Mouse (Mus musculus): ENCODE results near the gene Crip3.

Crip3 gene

DNA sequence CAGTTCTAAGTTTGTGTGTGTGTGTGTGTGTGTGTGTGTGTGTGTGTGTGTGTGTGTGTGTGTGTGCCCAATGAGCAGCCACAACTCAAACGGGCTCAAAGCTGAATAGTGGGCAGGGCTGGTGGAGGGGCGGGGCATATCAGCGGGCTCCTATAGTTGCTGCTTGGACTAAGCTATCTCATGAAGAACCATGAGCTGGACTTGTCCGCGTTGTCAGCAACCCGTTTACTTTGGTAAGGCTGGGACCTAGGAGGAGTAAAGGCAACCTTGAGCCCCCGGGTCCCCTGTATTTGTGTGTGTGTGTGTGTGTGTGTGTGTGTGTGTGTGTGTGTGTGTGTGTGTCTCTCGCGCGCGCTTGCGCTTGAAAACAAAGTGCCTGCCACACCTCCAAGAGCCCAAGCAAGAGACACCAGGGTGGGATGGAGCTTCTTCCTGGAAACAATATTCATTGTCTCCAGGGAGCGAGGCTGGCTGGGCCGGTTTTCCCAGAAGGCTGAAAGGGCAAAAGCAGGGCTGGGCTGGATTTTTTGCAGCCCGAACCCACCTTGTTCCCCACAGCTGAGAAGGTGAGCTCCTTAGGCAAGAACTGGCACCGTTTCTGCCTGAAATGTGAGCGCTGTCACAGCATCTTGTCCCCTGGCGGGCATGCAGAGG, at the start of gene Crip3:
Gene Crip3, plus strand, starts transcription at position 166 of the 654 bp plus-strand sequence.
- DNase-seq (ENCODE audit: low read depth, low spot score) = peak; percentile 55

- DNase-seq (ENCODE audit: low read depth, low spot score) = peak; percentile 97
Observed at GRCm38 (mm10) chr17:46383294-46384060, 45.2 kb upstream of the Crip3 start, which contains the start of gene Zfp318. TSS of gene Zfp318 (plus strand) at chr17:46383731.

- DNase-seq (ENCODE audit: low read depth, low spot score) = peak; percentile 9
Observed at GRCm38 (mm10) chr17:46384061-46384801, 44.5 kb upstream of the Crip3 start.

DNA sequence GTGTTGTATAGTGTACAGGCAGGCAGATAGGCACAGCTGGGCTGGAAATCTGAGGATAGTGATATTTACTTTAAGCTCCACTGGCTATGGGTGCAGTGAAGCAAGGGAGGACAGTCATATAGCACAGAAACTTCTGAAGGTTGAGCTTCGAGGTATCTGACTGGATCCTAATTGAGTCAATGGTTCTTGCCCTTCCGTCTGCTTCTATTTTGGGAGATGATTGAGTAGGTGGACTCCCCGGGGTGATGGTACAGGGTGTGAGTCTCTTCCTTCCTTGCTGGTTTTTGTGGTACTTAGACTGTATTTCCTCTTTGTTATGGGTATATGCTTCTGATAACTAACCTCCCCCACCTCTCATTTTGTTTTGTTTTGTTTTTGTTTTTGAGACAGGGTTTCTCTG, 40.5 kb upstream of the Crip3 start:
- DNase-seq (ENCODE audit: low read depth, low spot score) = no peak

- peak; percentile 42 for DNase-seq (ENCODE audit: low read depth, low spot score)
Observed at GRCm38 (mm10) chr17:46393012-46393411, 35.7 kb upstream of the Crip3 start.

DNA sequence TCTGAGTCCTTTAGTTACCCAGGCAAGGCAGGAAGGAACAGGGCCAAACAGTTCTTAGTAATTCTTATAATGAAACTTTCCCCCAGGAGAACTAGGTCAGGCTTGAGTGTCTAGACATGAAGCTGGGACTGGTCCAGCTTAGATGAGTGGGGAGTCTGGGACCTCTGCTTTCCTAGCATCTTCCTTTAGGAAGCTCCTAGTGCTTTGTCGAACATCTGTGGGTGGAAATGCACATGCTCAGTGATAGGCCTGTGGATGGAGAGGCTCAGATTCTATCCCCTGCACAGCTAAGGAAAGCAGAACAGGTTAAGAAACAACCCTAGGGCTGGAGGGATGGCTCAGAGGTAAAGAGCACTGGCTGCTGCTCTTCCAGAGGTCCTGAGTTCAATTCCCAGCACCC, 34.1 kb upstream of the Crip3 start:
- no peak for DNase-seq (ENCODE audit: low read depth, low spot score)

DNA sequence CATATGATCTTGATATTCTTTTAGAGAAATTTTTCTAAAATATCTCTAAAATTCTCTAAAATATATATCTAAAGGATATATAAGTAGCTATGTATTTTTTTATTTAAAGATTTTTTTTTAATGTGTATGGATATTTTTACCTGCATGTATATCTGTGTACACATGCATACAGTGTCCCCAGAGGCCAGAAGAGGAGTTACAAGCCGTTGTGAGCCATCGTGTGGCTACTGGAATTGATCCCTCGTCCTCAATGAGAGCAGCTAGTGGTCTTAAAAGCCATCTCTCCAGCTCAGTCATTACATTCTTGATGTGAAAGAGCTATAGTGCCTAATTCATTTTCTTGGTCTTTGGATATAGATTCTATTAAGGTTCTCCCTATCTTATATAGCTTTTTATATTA, 20.2 kb upstream of the Crip3 start:
- peak; percentile 25 for DNase-seq (ENCODE audit: low read depth, low spot score)

GRCm38 (mm10) chr17:46418628-46419027, 10.1 kb upstream of the Crip3 start:
- no peak for DNase-seq (ENCODE audit: low read depth, low spot score)

DNA sequence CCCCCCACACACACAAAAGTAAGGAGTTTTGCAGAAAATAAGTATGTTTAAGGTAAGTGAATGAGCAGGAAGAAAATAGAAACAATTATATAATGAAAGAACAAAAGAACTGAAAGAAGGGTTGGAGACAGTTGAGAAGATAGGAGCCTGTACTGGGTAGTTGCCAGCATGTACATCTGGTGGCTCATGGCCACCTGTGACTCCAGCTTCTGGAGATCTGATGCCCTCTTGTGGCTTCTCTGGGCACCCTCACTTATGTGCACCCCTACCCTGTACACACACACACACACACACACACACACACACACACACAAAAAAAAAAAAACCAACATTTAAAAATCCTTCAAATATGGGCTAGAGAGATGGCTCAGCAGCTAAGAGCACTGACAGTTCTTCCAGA, 9.0 kb upstream of the Crip3 start:
- peak; percentile 36 for DNase-seq (ENCODE audit: low read depth, low spot score)

DNA sequence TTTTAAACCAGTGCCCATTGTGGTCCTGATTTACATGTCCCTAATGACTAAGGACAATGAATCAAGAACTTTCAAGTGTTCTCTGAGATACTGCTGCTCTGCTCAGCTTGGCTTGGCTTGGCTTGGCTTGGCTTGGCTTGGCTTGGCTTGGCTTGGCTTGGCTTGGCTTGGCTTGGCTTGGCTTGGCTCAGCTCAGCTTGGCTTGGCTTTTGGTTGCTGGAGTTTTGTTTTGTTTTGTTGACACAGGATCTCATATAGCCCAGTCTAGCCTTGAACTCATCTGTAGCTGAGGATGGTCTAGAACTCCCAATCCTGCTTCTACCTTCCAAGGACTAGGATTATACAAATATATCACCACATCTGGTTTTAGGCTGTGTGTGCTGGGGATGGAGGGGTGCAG, 2.2 kb upstream of the Crip3 start:
- no peak for DNase-seq (ENCODE audit: low read depth, low spot score)

GRCm38 (mm10) chr17:46433627-46434026, 4.9 kb downstream of the Crip3 start:
- DNase-seq (ENCODE audit: low read depth, low spot score) = peak; percentile 57

- peak; percentile 49 for DNase-seq (ENCODE audit: low read depth, low spot score)
Observed at GRCm38 (mm10) chr17:46436672-46437366, 8.1 kb downstream of the Crip3 start.

DNA sequence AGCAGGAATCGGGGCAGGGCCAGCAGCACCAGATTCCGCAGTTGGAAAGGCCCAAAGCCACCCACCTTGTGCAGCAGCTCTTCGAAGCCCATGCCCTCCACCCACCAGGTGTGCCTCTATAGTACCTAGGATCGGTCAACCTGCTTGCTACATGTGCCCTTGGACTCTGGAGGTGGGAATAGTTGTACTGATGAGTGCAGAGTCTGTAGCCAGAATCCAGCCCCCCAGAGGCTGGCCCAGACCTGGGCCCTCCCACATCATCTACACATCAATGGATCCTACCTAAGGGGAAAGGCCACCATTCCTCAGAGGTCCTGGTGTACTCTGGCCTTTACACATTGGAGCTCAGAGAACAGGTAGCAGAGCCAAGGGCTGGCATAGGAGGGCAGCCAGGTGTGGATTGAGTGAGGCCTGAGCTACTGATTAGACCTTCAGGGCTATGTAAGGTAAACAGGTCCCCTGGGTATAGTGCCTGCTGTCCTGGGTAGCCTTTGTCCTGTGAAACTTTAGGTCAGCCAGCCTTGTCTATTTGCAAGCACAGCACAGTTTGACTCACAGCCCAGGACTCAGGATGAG, 9.7 kb downstream of the Crip3 start, which contains the start of gene Slc22a7:
Gene Slc22a7, minus strand, starts transcription at position 160 of the 576 bp plus-strand sequence.
- peak; percentile 59 for DNase-seq (ENCODE audit: low read depth, low spot score)

- DNase-seq (ENCODE audit: low read depth, low spot score) = no peak
Observed at GRCm38 (mm10) chr17:46439176-46439575, 10.4 kb downstream of the Crip3 start.

GRCm38 (mm10) chr17:46444839-46445579, 16.3 kb downstream of the Crip3 start:
- no peak for DNase-seq (ENCODE audit: low read depth, low spot score)

- no peak for DNase-seq (ENCODE audit: low read depth, low spot score)
Observed at GRCm38 (mm10) chr17:46446264-46446663, 17.5 kb downstream of the Crip3 start.

DNA sequence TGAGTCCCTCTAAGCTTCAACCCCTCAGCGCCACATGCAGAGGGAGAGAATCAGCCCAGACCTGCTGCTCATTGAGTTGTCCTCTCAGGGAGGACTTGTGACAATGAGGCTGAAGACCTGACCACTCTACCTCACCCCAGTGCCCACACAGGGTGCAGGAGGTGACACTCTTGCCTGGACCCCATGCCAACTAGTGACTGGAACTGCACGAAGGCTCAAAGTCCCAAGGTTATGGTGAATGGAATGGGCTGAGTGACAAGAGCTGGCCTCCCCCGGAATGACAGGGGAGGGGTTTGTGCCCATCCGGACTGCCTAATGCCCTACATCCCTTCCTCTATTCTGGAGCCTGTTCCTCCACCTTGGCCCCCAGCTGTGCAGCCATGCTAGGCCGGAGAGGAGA, 24.0 kb downstream of the Crip3 start:
- no peak for DNase-seq (ENCODE audit: low read depth, low spot score)

DNA sequence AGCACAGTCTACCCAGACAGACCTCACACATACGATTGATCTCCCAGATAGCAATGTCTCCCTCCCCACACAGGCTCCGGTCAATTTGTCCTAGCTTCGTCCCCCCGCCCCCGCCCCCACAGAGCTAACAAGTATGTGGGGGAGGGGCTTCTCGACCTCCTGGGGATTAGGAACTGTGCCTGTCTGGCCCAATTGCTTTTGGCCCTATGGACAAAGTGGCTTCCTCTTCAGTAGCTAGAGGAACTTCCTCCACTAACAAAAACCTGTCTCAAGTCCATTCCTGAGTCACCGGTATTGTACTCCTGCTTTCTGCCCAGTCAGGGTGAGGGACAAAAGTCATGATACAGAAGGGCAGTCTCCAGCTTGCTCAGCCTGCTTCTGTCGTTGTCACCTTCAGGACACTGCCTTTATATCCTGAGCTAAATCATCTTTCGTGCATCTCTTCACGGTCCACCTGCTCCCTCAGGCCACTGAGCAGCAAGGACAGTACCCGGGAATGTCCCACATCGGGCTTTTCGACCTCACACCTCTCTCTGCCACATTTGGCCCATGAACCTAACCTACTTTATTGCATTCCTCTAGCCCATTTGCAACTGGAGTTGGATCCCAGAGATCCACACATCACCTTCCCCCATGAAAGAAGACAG, 24.7 kb downstream of the Crip3 start:
- no peak for DNase-seq (ENCODE audit: low read depth, low spot score)

- no peak for DNase-seq (ENCODE audit: low read depth, low spot score)
Observed at GRCm38 (mm10) chr17:46453970-46454411, 25.3 kb downstream of the Crip3 start.

DNA sequence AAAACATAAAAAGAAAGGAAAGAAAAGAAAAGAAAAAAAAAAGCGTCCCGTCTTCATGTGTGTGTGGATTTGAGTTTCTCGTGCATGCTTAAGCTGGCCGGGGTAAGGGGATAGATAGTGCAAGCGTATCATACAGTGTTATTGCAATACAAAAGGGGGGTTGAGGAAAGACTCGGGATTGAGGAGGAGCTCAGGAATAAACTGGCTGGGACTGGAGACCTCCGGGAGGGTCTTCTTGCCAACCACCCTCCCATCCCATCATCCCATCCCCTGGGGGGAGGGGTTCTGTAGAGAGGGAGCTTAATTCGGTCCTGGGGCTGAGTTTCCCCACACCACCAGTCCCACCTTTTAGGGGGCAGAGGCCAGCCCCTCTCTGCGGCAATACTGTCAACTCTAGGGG, 25.8 kb downstream of the Crip3 start:
- peak; percentile 49 for DNase-seq (ENCODE audit: low read depth, low spot score)
